Mouse (Mus musculus): ENCODE measurements around the gene Sipa1l2. TPM values are rescaled to one million over a fixed set of nuclear protein-coding genes. Genes with fewer than 3 reads are reported as not detected.
A peak's percentile ranks its signal among the peaks of the same experiment; 100 is the strongest.

The Sipa1l2 gene
- polyA plus RNA-seq, 1 experiment: 8.1 TPM

- no peak overlapping the region for H3K4me3 ChIP-seq (ENCODE audit: insufficient read depth, low read depth, low read length)
- 48% methylated on average over 7 of the region's 7 CpGs for WGBS
- H3K27me3 ChIP-seq (replicated peaks; ENCODE audit: control insufficient read depth, insufficient read depth, low read length): no peaks in the 10 kb centered on the region
- H3K27ac ChIP-seq (ENCODE audit: insufficient read depth, low read depth, low read length): no peak overlapping the region; the same call in 1 of the 2 replicates
- no peaks in the 10 kb centered on the region for H3K36me3 ChIP-seq (ENCODE audit: control insufficient read depth, insufficient read depth, low read length)
- TF ChIP-seq POLR2A (IDR thresholded peaks at IDR 0.05; ENCODE audit: low read depth, low read length) (no peak), CTCF (conservative IDR thresholded peaks at IDR 0.05; ENCODE audit: insufficient read depth, insufficient read length, low read depth, low read length) (no peak)
- peaks cover 21% of the 10 kb centered on the region; the same call in 1 of the 2 replicates for H3K4me1 ChIP-seq (ENCODE audit: control insufficient read depth, insufficient read depth, low read length)
- DNase-seq: no peak
Measured at GRCm38 (mm10) chr8:125533709-125534108, 35.9 kb downstream of the Sipa1l2 start.

- peak overlapping the region; percentile 46; the same call in 1 of the 2 replicates for H3K27ac ChIP-seq (ENCODE audit: insufficient read depth, low read depth, low read length)
- no peak overlapping the region for H3K4me3 ChIP-seq (ENCODE audit: insufficient read depth, low read depth, low read length)
- 47% methylated on average over 8 of the region's 8 CpGs for WGBS
- H3K4me1 ChIP-seq (ENCODE audit: control insufficient read depth, insufficient read depth, low read length): peaks cover 22% of the 10 kb centered on the region
- TF ChIP-seq POLR2A (IDR thresholded peaks at IDR 0.05; ENCODE audit: low read depth, low read length) (no peak), CTCF (conservative IDR thresholded peaks at IDR 0.05; ENCODE audit: insufficient read depth, insufficient read length, low read depth, low read length) (no peak)
- DNase-seq: peak; percentile 88
- no peaks in the 10 kb centered on the region for H3K36me3 ChIP-seq (ENCODE audit: control insufficient read depth, insufficient read depth, low read length)
- H3K27me3 ChIP-seq (replicated peaks; ENCODE audit: control insufficient read depth, insufficient read depth, low read length): no peaks in the 10 kb centered on the region
Measured at GRCm38 (mm10) chr8:125532953-125533352, 36.7 kb downstream of the Sipa1l2 start.

- H3K4me3 ChIP-seq (ENCODE audit: insufficient read depth, low read depth, low read length): no peak overlapping the region
- DNase-seq: no peak
- H3K27ac ChIP-seq (ENCODE audit: insufficient read depth, low read depth, low read length): peak overlapping the region; percentile 46; the same call in 1 of the 2 replicates
- H3K27me3 ChIP-seq (replicated peaks; ENCODE audit: control insufficient read depth, insufficient read depth, low read length): no peaks in the 10 kb centered on the region
- TF ChIP-seq CTCF (conservative IDR thresholded peaks at IDR 0.05; ENCODE audit: insufficient read depth, insufficient read length, low read depth, low read length): no peak
- TF ChIP-seq POLR2A (IDR thresholded peaks at IDR 0.05; ENCODE audit: low read depth, low read length): no peak
- H3K4me1 ChIP-seq (ENCODE audit: control insufficient read depth, insufficient read depth, low read length): peaks cover 23% of the 10 kb centered on the region
- 41% methylated on average over 7 of the region's 7 CpGs for WGBS
- H3K36me3 ChIP-seq (ENCODE audit: control insufficient read depth, insufficient read depth, low read length): no peaks in the 10 kb centered on the region
Measured at GRCm38 (mm10) chr8:125532177-125532576, 37.4 kb downstream of the Sipa1l2 start.

- Histone ChIP-seq H3K27ac (ENCODE audit: insufficient read depth, low read depth, low read length) (no peak overlapping the region), H3K4me3 (ENCODE audit: insufficient read depth, low read depth, low read length) (no peak overlapping the region), H3K4me1 (ENCODE audit: control insufficient read depth, insufficient read depth, low read length) (peaks cover 23% of the 10 kb centered on the region), H3K27me3 (replicated peaks; ENCODE audit: control insufficient read depth, insufficient read depth, low read length) (no peaks in the 10 kb centered on the region), H3K36me3 (ENCODE audit: control insufficient read depth, insufficient read depth, low read length) (no peaks in the 10 kb centered on the region)
- TF ChIP-seq CTCF (conservative IDR thresholded peaks at IDR 0.05; ENCODE audit: insufficient read depth, insufficient read length, low read depth, low read length) (no peak), POLR2A (IDR thresholded peaks at IDR 0.05; ENCODE audit: low read depth, low read length) (no peak)
- 50% methylated on average over 1 of the region's 1 CpGs for WGBS
- no peak for DNase-seq
Measured at GRCm38 (mm10) chr8:125531640-125532039, 38.0 kb downstream of the Sipa1l2 start.

- Histone ChIP-seq H3K27ac (ENCODE audit: insufficient read depth, low read depth, low read length) (no peak overlapping the region), H3K4me1 (ENCODE audit: control insufficient read depth, insufficient read depth, low read length) (peaks cover 23% of the 10 kb centered on the region), H3K36me3 (ENCODE audit: control insufficient read depth, insufficient read depth, low read length) (no peaks in the 10 kb centered on the region), H3K27me3 (replicated peaks; ENCODE audit: control insufficient read depth, insufficient read depth, low read length) (no peaks in the 10 kb centered on the region), H3K4me3 (ENCODE audit: insufficient read depth, low read depth, low read length) (no peak overlapping the region)
- TF ChIP-seq CTCF (conservative IDR thresholded peaks at IDR 0.05; ENCODE audit: insufficient read depth, insufficient read length, low read depth, low read length) (no peak), POLR2A (IDR thresholded peaks at IDR 0.05; ENCODE audit: low read depth, low read length) (no peak)
- 53% methylated on average over 6 of the region's 6 CpGs for WGBS
- DNase-seq: no peak
Measured at GRCm38 (mm10) chr8:125531088-125531438, 38.5 kb downstream of the Sipa1l2 start.

GRCm38 (mm10) chr8:125530187-125531087 is 39.2 kb downstream of the Sipa1l2 start:
- no peaks in the 10 kb centered on the region for H3K27me3 ChIP-seq (replicated peaks; ENCODE audit: control insufficient read depth, insufficient read depth, low read length)
- H3K36me3 ChIP-seq (ENCODE audit: control insufficient read depth, insufficient read depth, low read length): no peaks in the 10 kb centered on the region
- TF ChIP-seq CTCF (conservative IDR thresholded peaks at IDR 0.05; ENCODE audit: insufficient read depth, insufficient read length, low read depth, low read length) (no peak), POLR2A (IDR thresholded peaks at IDR 0.05; ENCODE audit: low read depth, low read length) (no peak)
- H3K4me1 ChIP-seq (ENCODE audit: control insufficient read depth, insufficient read depth, low read length): peaks cover 23% of the 10 kb centered on the region
- no peak overlapping the region for H3K4me3 ChIP-seq (ENCODE audit: insufficient read depth, low read depth, low read length)
- no peak overlapping the region for H3K27ac ChIP-seq (ENCODE audit: insufficient read depth, low read depth, low read length)
- DNase-seq: no peak
- WGBS: 81% methylated on average over 15 of the region's 15 CpGs

- TF ChIP-seq CTCF (conservative IDR thresholded peaks at IDR 0.05; ENCODE audit: insufficient read depth, insufficient read length, low read depth, low read length) (no peak), POLR2A (IDR thresholded peaks at IDR 0.05; ENCODE audit: low read depth, low read length) (no peak)
- WGBS: 49% methylated on average over 6 of the region's 6 CpGs
- Histone ChIP-seq H3K36me3 (ENCODE audit: control insufficient read depth, insufficient read depth, low read length) (no peaks in the 10 kb centered on the region), H3K4me1 (ENCODE audit: control insufficient read depth, insufficient read depth, low read length) (peaks cover 25% of the 10 kb centered on the region), H3K4me3 (ENCODE audit: insufficient read depth, low read depth, low read length) (no peak overlapping the region), H3K27me3 (replicated peaks; ENCODE audit: control insufficient read depth, insufficient read depth, low read length) (no peaks in the 10 kb centered on the region), H3K27ac (ENCODE audit: insufficient read depth, low read depth, low read length) (no peak overlapping the region)
- no peak for DNase-seq
Measured at GRCm38 (mm10) chr8:125529019-125529418, 40.6 kb downstream of the Sipa1l2 start.
